Mouse (Mus musculus): ENCODE data around the gene Ehf. TPM values are rescaled to one million over a fixed set of nuclear protein-coding genes. Genes with fewer than 3 reads are reported as not detected.

Ehf gene
- polyA plus RNA-seq, 1 experiment from 2014 or later = 0.11 TPM

- 89% methylated on average over 8 of the region's 8 CpGs for WGBS (ENCODE audit: missing documents)
Observed at GRCm38 (mm10) chr2:103214861-103215260, 88.2 kb downstream of the Ehf start.

GRCm38 (mm10) chr2:103213547-103213946, 89.5 kb downstream of the Ehf start:
- Histone ChIP-seq H3K79me2 (ENCODE audit: inconsistent target) (no peaks in the 10 kb centered on the region), H3K4me3 (ENCODE audit: inconsistent target) (no peak overlapping the region), H3K27ac (no peak overlapping the region), H3K36me3 (ENCODE audit: inconsistent target) (no peaks in the 10 kb centered on the region)
- 100% methylated on average over 1 of the region's 1 CpGs for WGBS (ENCODE audit: missing documents)

More at GRCm38 (mm10) chr2:103214861-103215260, 88.2 kb downstream of the Ehf start:
- Histone ChIP-seq H3K4me3 (ENCODE audit: inconsistent target) (no peak overlapping the region), H3K79me2 (ENCODE audit: inconsistent target) (no peaks in the 10 kb centered on the region), H3K36me3 (ENCODE audit: inconsistent target) (no peaks in the 10 kb centered on the region), H3K27ac (no peak overlapping the region)

Other genes starting within 250 kb of the Ehf start
- 11.4 to 17.7 TPM (median 17.0 TPM) in 3 replicates for gene Pdhx, start 229.8 kb downstream of the Ehf start, polyA plus RNA-seq (2018)
- 32.0 to 47.5 TPM (median 35.1 TPM) in 3 replicates for gene Apip, start 229.6 kb downstream of the Ehf start, polyA plus RNA-seq (2018)
- not detected in 3 replicates for gene Elf5, start 108.4 kb upstream of the Ehf start, polyA plus RNA-seq (2018)
- 207 to 457 TPM (median 368 TPM) in 3 replicates for gene Cat, start 181.9 kb upstream of the Ehf start, polyA plus RNA-seq (2018)